Mouse (Mus musculus) testis, adult 2 months (tissue): ENCODE data around the gene Nrip2.

Experiments
- CTCF ChIP-seq: fragments of 200-500 bp; IDR thresholded peaks from 2 replicates; pipeline ENCODE4 v1.5.1; 2012; ENCODE audit warnings: low read depth, mild to moderate bottlenecking, inconsistent platforms, low read length, moderate library complexity; ENCODE audit not compliant: control insufficient read depth, insufficient read depth, insufficient replicate concordance
- POLR2A ChIP-seq: fragments of 200-500 bp; IDR thresholded peaks from 2 replicates; pipeline ENCODE4 v1.6.1; 2012; ENCODE audit warnings: low read depth, mild to moderate bottlenecking, inconsistent platforms, low read length, moderate library complexity; ENCODE audit not compliant: control insufficient read depth

GRCm38 (mm10) chr6:128445761-128446535 lies 46.9 kb downstream of the Nrip2 start:
- TF ChIP-seq CTCF (no peak), POLR2A (no peak)
